Mouse (Mus musculus): Measurements from ENCODE around the gene Ldlrad3. TPM values are rescaled to one million over a fixed set of nuclear protein-coding genes. Genes with fewer than 3 reads are reported as not detected.

Ldlrad3 gene
- polyA plus RNA-seq, 1 experiment from 2014 or later: 24.6 TPM

DNA sequence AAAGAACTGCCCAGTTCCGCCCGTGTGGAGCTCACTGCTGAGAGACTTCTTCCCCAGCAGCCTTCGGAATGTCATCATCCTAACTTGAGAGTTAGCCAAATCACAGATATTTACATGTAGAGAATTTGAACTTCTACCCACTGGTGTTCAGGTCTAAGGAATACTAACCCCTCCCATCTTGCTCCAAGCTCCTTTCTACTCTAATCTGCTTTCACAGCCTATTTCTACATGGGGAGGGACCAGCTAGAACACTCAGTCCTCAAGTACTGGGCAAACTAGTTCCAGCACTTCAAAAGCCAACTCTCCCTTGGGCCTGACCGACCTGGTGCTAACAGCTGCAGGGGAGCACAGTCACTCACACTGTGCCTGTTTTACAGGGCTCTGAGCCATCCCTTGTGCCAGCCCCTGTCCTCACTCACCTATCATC lies 44.0 kb downstream of the Ldlrad3 start:
- Histone ChIP-seq H3K9me3 (ENCODE audit: control insufficient read depth, low read length) (no peaks in the 10 kb centered on the region), H3K4me3 (ENCODE audit: low read length) (no peak overlapping the region), H3K27me3 (replicated peaks; ENCODE audit: control insufficient read depth, insufficient read depth, low read length) (no peaks in the 10 kb centered on the region), H3K36me3 (ENCODE audit: control insufficient read depth, insufficient read depth, low read length) (no peaks in the 10 kb centered on the region), H3K9ac (ENCODE audit: low read depth, low read length) (no peak overlapping the region), H3K27ac (ENCODE audit: low read depth, low read length) (no peak overlapping the region), H3K4me2 (ENCODE audit: low read length) (no peak overlapping the region), H3K4me1 (ENCODE audit: control insufficient read depth, insufficient read depth, low read depth, low read length) (peaks cover 10% of the 10 kb centered on the region)
- 54% methylated on average over 4 of the region's 4 CpGs for WGBS
- ATAC-seq: peak; percentile 22; the same call in 1 of the 2 replicates

DNA sequence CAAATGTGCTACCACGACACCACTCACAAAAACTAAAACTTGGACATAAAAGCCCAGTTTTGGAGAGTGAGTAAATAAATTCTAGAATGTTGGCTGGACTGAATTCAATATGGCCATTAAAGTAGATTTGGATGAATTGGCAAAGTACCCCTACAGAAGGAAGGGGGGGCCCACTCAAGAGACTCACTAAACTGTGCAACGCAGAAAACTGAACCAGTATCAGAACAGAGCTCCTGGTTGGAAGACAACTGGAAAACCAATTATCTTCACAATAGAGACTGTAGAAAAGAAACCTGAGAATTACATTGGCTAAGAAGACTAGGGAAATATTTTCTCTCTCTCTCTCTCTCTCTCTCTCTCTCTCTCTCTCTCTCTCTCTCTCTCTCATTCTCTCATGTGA lies 45.0 kb downstream of the Ldlrad3 start:
- H3K4me1 ChIP-seq (ENCODE audit: control insufficient read depth, insufficient read depth, low read depth, low read length): peaks cover 18% of the 10 kb centered on the region
- H3K4me3 ChIP-seq (ENCODE audit: low read length): no peak overlapping the region
- H3K27me3 ChIP-seq (replicated peaks; ENCODE audit: control insufficient read depth, insufficient read depth, low read length): no peaks in the 10 kb centered on the region
- H3K27ac ChIP-seq (ENCODE audit: low read depth, low read length): no peak overlapping the region
- H3K9me3 ChIP-seq (ENCODE audit: control insufficient read depth, low read length): no peaks in the 10 kb centered on the region
- no peaks in the 10 kb centered on the region for H3K36me3 ChIP-seq (ENCODE audit: control insufficient read depth, insufficient read depth, low read length)
- H3K9ac ChIP-seq (ENCODE audit: low read depth, low read length): no peak overlapping the region
- ATAC-seq: no peak
- H3K4me2 ChIP-seq (ENCODE audit: low read length): no peak overlapping the region
- 79% methylated on average over 2 of the region's 2 CpGs for WGBS

GRCm38 (mm10) chr2:102137922-102138321 lies 48.3 kb downstream of the Ldlrad3 start:
- 36% methylated on average over 6 of the region's 6 CpGs for WGBS
- Histone ChIP-seq H3K9me3 (ENCODE audit: control insufficient read depth, low read length) (no peaks in the 10 kb centered on the region), H3K27me3 (replicated peaks; ENCODE audit: control insufficient read depth, insufficient read depth, low read length) (no peaks in the 10 kb centered on the region), H3K4me3 (ENCODE audit: low read length) (no peak overlapping the region), H3K27ac (ENCODE audit: low read depth, low read length) (no peak overlapping the region), H3K9ac (ENCODE audit: low read depth, low read length) (no peak overlapping the region), H3K4me2 (ENCODE audit: low read length) (no peak overlapping the region), H3K4me1 (ENCODE audit: control insufficient read depth, insufficient read depth, low read depth, low read length) (peaks cover 36% of the 10 kb centered on the region), H3K36me3 (ENCODE audit: control insufficient read depth, insufficient read depth, low read length) (no peaks in the 10 kb centered on the region)
- ATAC-seq: no peak

- no peak overlapping the region for H3K4me2 ChIP-seq (ENCODE audit: low read length)
- H3K27me3 ChIP-seq (replicated peaks; ENCODE audit: control insufficient read depth, insufficient read depth, low read length): no peaks in the 10 kb centered on the region
- peaks cover 36% of the 10 kb centered on the region for H3K4me1 ChIP-seq (ENCODE audit: control insufficient read depth, insufficient read depth, low read depth, low read length)
- no peak overlapping the region for H3K9ac ChIP-seq (ENCODE audit: low read depth, low read length)
- no peak overlapping the region for H3K27ac ChIP-seq (ENCODE audit: low read depth, low read length)
- H3K9me3 ChIP-seq (ENCODE audit: control insufficient read depth, low read length): no peaks in the 10 kb centered on the region
- H3K4me3 ChIP-seq (ENCODE audit: low read length): no peak overlapping the region
- no peak for ATAC-seq
- WGBS: 87% methylated on average over 3 of the region's 3 CpGs
- no peaks in the 10 kb centered on the region for H3K36me3 ChIP-seq (ENCODE audit: control insufficient read depth, insufficient read depth, low read length)
Observed at GRCm38 (mm10) chr2:102136184-102136583, 50.0 kb downstream of the Ldlrad3 start.

DNA sequence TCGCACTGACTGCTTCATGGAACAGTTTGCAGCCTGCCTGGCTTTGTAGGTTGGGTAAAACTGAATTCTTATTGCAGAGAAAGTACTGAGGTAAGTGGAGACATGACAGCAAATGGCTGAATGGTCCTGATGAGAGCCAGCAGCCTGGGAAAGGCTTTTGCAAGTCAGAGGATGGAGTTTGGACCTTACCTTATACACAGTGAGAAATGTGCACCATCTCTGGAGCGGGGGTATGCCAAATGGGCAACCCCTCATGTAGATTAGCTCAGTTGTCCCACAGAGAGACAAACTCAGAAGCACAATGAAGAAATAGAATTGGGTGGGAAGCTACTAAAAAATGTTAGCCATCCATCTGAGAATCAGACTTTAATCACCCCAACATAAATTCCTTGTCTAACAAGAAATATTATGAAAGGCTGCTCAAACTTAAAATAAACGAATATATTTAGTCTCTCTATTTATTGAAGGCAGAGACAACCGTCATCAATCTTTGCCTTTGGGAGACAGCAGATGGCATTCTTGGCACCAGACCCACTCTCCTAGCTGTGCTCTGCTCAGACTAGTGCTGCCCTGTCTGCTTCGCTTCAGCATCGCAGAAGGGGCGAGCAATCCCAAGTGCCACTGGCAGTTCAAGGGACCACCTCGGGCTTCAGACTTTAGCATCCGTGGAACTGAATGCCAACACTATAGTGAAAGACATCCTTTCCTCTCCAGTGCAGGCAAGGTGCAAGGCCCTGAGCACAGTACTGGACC lies 51.5 kb downstream of the Ldlrad3 start:
- WGBS: 41% methylated on average over 9 of the region's 9 CpGs
- no peak overlapping the region for H3K4me3 ChIP-seq (ENCODE audit: low read length)
- H3K9me3 ChIP-seq (ENCODE audit: control insufficient read depth, low read length): no peaks in the 10 kb centered on the region
- no peaks in the 10 kb centered on the region for H3K27me3 ChIP-seq (replicated peaks; ENCODE audit: control insufficient read depth, insufficient read depth, low read length)
- 0 out of 2 replicates have a peak overlapping the region, but pooled peaks have one; percentile 17 for H3K9ac ChIP-seq (ENCODE audit: low read depth, low read length)
- no peaks in the 10 kb centered on the region for H3K36me3 ChIP-seq (ENCODE audit: control insufficient read depth, insufficient read depth, low read length)
- ATAC-seq: peak; percentile 70
- H3K27ac ChIP-seq (ENCODE audit: low read depth, low read length): peak overlapping the region; percentile 52
- H3K4me2 ChIP-seq (ENCODE audit: low read length): peak overlapping the region; percentile 9; the same call in 1 of the 2 replicates
- peaks cover 37% of the 10 kb centered on the region for H3K4me1 ChIP-seq (ENCODE audit: control insufficient read depth, insufficient read depth, low read depth, low read length)

GRCm38 (mm10) chr2:102132945-102133558 lies 53.1 kb downstream of the Ldlrad3 start:
- Histone ChIP-seq H3K4me3 (ENCODE audit: low read length) (no peak overlapping the region), H3K36me3 (ENCODE audit: control insufficient read depth, insufficient read depth, low read length) (no peaks in the 10 kb centered on the region), H3K9me3 (ENCODE audit: control insufficient read depth, low read length) (no peaks in the 10 kb centered on the region), H3K9ac (ENCODE audit: low read depth, low read length) (no peak overlapping the region), H3K4me2 (ENCODE audit: low read length) (no peak overlapping the region), H3K4me1 (ENCODE audit: control insufficient read depth, insufficient read depth, low read depth, low read length) (peaks cover 41% of the 10 kb centered on the region), H3K27ac (ENCODE audit: low read depth, low read length) (no peak overlapping the region), H3K27me3 (replicated peaks; ENCODE audit: control insufficient read depth, insufficient read depth, low read length) (no peaks in the 10 kb centered on the region)
- 52% methylated on average over 10 of the region's 10 CpGs for WGBS
- ATAC-seq: no peak

GRCm38 (mm10) chr2:102130198-102130845 lies 55.9 kb downstream of the Ldlrad3 start:
- no peak overlapping the region for H3K4me2 ChIP-seq (ENCODE audit: low read length)
- peak; percentile 52 for ATAC-seq
- no peaks in the 10 kb centered on the region for H3K9me3 ChIP-seq (ENCODE audit: control insufficient read depth, low read length)
- H3K4me1 ChIP-seq (ENCODE audit: control insufficient read depth, insufficient read depth, low read depth, low read length): peaks cover 19% of the 10 kb centered on the region
- 65% methylated on average over 8 of the region's 8 CpGs for WGBS
- no peak overlapping the region for H3K27ac ChIP-seq (ENCODE audit: low read depth, low read length)
- no peak overlapping the region for H3K4me3 ChIP-seq (ENCODE audit: low read length)
- H3K36me3 ChIP-seq (ENCODE audit: control insufficient read depth, insufficient read depth, low read length): no peaks in the 10 kb centered on the region
- no peaks in the 10 kb centered on the region for H3K27me3 ChIP-seq (replicated peaks; ENCODE audit: control insufficient read depth, insufficient read depth, low read length)
- no peak overlapping the region for H3K9ac ChIP-seq (ENCODE audit: low read depth, low read length)

DNA sequence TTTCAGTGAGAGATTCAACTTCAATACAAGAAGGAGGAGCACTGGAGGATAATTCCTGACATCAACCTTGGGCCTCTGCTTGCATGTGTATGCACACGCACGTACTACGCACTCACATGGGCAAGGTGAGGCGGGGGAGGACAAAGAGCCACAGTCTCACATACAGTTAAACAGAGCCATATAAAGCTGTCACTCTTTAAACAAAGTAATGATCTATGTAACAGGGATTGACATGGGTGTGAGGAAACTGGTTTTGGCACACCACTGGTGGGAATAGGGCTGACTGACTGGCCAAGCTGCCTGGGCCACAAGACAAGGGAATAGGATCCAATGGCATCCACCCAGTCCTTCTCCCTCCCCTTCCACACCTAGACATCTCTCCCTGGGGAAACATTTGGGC lies 57.0 kb downstream of the Ldlrad3 start:
- no peaks in the 10 kb centered on the region for H3K36me3 ChIP-seq (ENCODE audit: control insufficient read depth, insufficient read depth, low read length)
- H3K27ac ChIP-seq (ENCODE audit: low read depth, low read length): no peak overlapping the region
- peaks cover 10% of the 10 kb centered on the region for H3K4me1 ChIP-seq (ENCODE audit: control insufficient read depth, insufficient read depth, low read depth, low read length)
- no peaks in the 10 kb centered on the region for H3K27me3 ChIP-seq (replicated peaks; ENCODE audit: control insufficient read depth, insufficient read depth, low read length)
- no peak for ATAC-seq
- H3K9ac ChIP-seq (ENCODE audit: low read depth, low read length): no peak overlapping the region
- H3K4me3 ChIP-seq (ENCODE audit: low read length): no peak overlapping the region
- H3K9me3 ChIP-seq (ENCODE audit: control insufficient read depth, low read length): no peaks in the 10 kb centered on the region
- H3K4me2 ChIP-seq (ENCODE audit: low read length): no peak overlapping the region
- 95% methylated on average over 4 of the region's 4 CpGs for WGBS

GRCm38 (mm10) chr2:102128500-102129030 lies 57.6 kb downstream of the Ldlrad3 start:
- ATAC-seq: peak; percentile 31; the same call in 1 of the 2 replicates
- Histone ChIP-seq H3K4me2 (ENCODE audit: low read length) (no peak overlapping the region), H3K27me3 (replicated peaks; ENCODE audit: control insufficient read depth, insufficient read depth, low read length) (no peaks in the 10 kb centered on the region), H3K4me3 (ENCODE audit: low read length) (no peak overlapping the region), H3K27ac (ENCODE audit: low read depth, low read length) (no peak overlapping the region), H3K4me1 (ENCODE audit: control insufficient read depth, insufficient read depth, low read depth, low read length) (peaks cover 10% of the 10 kb centered on the region), H3K9me3 (ENCODE audit: control insufficient read depth, low read length) (no peaks in the 10 kb centered on the region), H3K36me3 (ENCODE audit: control insufficient read depth, insufficient read depth, low read length) (no peaks in the 10 kb centered on the region), H3K9ac (ENCODE audit: low read depth, low read length) (peak overlapping the region; percentile 7; the same call in 1 of the 2 replicates)
- WGBS: 52% methylated on average over 14 of the region's 14 CpGs
